Mouse (Mus musculus) kidney, postnatal 10 days (tissue): Measurements from ENCODE around the gene C3.

Experiments
- DNase-seq: peaks from one replicate; pipeline ENCODE4 v3.0.0; 2021; ENCODE audit warnings: mixed read lengths

The C3 gene

DNA sequence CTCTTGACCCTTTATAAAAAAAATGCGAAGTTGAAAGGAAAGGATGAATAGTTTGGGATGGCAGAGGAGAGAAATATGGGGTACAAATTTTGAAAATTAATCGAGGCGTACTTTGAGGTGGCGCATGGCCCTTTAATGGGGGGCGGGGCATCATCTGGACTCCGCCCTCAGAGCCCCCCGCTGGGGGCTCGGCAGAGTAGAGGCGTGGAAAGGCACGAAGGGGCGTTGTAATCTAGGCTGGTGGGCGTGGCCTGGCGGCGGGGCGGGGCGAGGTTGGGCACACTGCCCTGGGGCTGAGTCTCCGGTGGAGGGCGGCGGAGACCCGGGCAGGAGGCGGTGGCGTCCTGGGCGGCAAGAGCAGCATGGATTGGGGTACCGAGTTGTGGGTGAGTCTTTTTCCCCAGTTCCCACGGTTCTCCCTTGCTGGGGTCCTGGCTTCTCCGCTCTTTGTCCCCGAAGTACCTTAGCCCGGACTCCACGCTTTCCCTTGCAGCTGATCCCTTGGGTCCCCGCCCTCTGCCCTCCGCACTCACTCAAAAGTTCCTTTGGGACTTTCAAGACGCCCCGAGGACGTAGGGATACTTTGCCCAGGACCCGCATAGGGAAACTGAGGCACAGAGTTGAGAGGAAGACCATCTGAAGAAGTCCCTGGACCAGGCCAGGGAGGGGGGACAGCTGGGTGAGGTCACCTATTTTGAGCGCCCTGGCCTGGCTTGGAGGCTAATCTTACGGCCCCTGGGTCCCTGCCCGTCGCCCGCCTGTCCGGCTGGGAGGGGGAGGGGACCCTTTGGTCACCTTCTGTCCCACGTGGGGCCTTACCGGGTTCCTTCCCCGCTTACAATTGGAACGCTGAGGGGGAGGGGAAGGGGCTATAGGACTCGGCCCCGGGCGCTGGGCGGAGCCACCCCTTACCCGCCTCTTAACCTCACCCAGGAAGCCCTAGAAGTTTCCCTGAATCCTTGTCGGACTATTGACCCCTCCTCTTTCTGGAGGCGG lies 21.5 kb upstream of the C3 start, which contains the start of gene Trip10:
TSS of gene Trip10 (plus strand) at position 270 of the 996 bp plus-strand sequence.
- peak; percentile 99 for DNase-seq

DNA sequence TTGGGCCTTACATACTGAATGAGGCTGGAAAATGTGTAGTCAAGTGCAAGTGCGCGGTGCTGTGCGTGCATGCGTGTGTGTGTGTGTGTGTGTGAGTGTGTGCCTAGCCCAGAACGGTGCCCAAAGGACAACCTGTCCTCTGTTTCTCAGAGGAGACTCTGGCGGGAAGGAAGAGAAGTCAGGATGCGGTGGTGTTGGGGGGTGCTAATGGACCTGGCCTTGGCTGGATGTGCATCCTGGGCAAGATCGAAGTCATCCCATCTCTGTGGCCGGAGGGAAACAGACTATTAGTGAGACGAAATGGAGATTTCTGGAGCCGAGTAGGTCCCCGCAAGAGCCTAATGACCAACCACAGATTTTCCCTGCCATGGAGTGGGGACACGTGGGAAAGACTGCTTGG lies 20.8 kb upstream of the C3 start:
- DNase-seq, result peak; percentile 47

DNA sequence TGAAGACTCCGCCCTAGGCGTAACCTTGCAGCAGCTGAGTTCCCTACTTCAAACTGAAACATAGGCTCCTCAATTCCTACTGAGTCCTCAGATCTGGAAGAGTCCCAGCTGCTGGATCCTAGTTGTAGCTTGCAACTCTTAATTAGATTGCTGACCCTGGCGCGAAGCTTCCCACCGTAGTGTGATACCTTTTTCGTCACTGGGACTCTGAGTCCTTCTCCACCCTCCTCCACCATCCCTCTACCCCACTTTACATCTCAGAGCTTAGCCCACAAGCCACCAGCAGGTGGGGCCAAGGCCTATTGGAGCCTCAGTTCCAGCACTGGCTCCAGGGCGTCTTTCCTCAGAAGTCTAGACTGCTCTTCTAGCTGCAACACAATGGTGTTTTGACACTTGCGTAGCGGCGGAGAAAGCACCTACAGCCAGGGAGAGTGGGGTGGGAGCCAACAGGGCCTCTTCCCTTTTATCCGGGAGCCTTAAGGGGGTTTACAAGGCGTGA lies 20.3 kb upstream of the C3 start, which contains the start of gene Gpr108:
TSS of gene Gpr108 (minus strand) at position 246 of the 499 bp plus-strand sequence.
- DNase-seq, result peak; percentile 93

DNA sequence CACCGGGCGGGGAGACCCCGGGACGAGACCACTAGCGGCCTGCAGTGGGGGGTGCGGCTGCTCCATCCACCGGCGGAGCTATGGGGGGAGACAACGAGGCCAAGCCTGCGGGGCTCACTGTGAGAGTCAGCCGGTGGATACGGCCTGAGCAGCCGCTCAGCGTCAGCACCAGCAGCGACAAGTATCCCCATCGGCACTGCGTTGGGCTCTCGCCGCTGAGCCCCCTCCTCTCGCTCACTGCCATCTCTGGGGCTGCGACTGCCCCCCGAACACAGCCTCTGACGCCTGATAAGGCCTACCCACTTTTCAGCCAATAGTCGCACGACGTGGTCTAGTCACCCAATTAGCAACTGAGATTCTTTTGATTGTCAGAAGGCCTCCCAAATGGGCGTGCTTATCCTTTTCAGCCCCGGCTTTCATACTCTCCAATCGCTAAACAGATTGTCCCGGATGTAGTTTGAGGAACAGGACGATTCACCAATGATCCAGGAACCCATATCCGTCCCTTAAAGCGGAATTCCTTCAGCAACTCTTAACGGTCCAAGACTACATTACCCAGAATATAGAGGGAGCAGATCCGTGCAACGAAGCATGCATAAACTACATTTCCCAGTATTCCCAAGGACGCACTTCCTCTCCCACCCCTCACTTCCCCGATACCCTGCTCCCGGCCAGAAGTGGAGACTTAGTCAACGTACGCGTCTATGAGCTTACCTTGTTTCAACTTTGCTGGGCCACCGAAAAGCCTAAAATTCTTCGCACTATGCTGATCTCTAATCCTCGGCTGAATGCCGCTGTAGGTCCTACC lies 19.7 kb upstream of the C3 start:
- peak; percentile 92 for DNase-seq

DNA sequence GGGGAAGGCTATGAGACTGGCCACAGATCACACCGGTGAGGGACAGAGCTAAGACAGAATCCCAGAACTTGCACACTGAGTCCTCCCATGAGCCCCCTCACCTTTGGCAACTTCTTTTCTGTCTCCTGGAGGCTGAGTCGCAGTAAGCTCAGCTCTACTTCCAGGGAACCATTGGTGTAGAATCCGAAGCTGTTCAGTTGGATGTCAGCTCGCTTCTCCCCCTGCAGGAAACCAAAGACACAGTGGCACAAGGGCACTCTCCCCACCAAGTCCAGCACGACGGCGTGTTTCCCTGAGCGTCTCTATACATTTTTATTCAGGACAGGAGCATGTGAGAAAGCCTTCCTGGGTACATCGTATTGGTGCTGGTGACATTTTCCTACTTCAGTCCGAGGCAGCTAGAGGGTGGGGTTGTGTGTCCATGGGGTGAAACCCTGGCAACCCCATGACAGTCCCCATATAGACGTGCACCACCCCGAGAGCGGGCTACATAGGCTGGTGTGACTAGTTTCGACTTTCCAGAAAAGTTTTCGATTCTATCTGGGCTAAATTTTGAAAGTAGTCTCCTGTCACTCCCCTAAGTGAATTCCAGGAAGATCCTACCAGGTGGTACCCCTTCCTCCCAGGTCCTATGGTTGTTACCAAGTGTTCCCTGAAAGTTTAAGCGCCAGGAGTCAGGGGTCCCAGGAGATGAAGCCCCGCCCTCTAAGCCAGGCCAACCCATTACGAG lies 18.9 kb upstream of the C3 start:
- DNase-seq, result peak; percentile 38

DNA sequence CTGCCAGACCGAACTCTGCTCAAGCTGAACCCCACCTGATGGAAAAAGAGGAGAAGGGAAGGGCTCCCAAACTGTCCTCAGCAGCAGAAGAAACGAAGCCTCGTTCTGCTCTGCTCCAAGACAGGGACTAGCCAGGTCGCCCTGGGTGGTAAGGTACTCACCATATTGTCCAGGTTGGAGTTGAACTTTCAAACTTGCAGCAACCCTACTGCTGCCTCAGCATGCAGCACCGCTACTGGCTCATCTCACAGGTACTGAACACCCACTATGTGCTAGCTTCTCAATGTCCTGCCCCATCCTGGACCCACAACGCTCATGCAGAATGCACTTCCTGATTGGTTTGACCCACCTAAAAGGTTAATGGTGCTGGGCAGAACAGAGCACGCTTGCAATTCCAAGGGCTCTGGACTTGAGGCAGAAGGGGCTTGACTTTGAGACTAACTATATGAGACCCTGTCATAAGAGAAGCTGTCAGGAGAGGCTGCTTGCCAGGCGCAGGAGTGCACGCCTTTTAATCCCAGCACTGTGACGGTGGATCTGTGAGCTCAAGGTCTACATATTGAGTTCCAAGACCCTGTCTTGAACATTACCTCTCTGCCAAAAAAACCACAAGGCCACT lies 17.5 kb upstream of the C3 start:
- no peak for DNase-seq

DNA sequence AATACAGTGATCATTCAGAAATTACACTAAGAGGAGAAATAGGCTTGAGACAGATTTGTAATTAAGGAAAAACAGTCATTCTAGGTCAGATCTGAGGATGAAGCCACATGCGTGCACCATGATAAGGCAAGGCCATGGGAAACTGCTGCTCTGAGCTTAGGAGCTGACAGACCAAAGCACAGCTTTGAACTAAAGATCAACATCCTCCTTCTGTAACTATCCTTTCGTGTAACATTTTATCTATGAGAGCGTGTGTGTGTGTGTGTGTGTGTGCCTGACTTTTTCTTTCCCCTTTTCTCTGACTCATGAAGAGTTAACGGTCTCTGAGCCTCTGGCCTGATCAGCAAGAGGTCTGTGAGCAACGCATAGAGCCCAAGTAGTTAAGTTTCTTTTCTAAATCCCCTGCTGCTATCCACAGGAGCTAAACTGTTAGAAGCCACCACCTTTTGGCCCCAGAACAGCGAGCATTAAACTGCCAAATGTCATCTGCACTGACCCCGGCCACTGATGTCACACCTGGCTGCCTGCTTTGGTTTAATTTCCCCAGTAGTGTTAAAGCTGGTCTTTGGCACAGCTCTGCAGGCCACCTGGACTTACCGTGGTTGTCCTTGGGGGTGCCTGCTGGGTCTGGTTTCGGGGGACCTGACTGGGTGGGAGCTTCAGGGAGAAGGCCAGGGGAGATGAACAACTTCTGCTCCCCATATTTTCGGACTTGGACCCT lies 15.9 kb upstream of the C3 start:
- peak; percentile 5 for DNase-seq

DNA sequence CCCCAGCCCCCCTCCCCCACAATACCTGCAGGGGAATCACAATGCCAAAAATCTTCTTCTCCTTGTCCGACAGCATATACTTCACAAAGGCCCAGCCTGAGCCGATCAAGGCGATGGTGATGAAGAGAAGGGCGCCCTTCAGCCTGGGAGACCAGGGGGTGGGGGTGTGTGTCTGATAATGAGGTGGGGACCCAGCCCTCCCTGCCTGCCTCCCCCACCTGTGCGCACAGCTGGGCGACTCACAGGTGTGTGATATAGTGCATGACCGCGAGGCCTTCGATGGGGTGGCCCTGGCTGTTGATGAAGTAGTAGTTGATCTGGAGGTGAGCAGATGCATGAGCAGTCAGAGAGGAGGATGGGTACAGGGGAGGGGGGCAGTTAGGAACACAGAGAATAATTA lies 9.2 kb upstream of the C3 start:
- DNase-seq, result no peak

DNA sequence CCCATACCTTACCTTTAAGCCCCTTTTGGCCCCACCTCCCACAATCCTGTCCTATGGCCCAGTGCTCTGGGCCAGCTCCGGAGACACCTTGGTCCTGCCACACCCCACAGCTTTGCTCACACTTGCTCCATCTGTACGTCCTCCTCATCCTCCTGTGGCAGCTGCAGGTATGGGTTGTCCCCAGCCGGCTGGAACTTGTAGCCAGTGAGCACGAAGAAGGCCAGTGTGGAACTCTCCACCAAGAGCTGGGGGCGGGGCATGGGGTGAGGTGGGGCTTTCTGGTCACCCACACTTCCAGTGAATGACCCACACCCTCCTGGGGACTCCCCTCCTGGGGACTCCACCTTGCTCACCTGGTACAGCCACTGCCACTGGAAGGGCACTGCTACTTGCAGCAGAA lies 7.9 kb upstream of the C3 start:
- DNase-seq, result no peak

DNA sequence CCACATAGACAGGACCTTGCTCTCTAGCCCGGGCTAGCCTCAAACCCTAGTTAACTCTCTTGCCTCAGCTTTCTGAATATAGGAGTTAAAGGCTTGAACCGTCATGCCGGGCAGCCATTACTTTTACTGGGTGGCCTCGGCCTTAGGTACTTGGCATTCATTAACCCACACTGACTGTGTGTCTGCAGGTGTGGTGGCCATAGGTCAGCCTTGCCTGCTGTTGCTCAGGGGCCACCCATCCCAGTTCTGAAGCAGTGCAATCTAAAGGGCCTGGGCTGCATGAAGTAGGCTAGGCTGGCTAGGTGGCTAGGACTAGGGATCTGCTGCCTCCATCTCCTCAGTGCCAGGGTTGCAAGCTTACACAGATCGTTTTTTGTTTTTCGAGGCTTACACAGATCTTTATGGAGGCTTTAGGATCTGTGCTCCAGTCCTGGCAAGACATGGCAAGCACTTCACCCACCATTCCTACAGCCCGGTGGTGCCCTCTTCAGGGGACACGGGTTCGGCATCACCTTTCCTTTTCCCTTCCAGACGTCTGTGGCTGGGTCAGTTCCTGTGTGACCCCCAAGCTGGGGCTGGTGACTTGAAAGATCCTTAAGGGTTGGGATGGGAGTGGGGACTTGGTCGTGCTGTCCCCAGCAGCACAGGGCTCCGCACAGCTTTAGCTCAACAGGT lies 6.5 kb upstream of the C3 start:
- peak; percentile 45 for DNase-seq

DNA sequence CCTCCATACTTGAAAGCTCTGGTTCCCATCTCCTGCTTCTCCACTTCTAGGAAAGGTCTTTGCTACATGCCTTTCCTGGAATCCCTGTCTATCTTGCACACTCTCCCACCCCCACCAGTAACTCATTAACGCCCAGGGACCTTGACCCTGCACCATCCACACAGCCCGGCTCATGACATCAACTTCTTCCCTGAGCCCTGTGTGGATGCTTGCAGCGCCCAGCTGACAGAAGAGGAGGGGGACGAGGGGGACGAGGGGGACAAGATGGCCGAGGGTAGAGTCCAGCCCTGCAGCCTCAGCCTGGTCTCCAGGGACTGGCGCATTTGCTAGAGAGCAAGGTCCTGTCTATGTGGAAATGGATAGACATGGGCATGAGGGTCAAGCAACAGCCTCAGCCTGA lies 5.1 kb upstream of the C3 start:
- DNase-seq, result peak; percentile 82

DNA sequence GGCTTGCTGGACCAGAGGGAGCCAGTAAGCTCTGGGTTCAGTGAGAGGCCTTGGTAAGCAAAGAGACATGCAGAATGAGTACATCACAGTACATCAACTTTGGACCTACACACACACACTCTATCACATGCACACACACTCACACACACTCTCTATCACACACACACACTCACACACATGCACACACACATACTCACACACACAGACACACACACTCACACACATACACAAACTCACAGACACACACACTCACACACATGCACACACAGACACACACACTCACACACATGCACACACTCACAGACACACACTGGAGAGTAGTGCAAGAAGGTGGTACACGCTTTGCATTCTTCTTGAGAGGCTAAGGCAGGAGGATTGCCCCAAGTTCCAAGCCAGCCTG lies 4.3 kb upstream of the C3 start:
- no peak for DNase-seq

DNA sequence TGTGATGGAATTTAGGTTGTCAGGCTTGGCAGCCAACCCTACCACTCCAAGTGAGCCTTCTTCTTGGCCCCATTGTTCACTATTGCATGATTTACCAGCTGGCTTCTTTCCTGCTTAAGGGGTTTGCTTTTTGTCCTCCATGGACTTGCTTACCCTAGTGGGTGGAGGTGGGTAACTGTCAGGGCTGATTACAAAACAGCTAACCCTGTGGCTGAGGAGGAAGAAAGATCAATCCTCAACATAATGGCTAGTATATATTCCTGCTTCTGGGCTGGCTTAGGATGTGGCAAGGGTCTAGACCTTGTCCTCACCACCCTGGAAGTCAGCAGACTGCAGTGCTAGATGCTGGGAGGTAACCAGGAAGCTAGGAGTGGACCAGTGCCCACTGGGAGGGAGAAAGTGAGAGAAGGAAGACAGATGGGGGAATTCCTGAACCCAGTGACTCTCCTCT lies 3.4 kb upstream of the C3 start:
- DNase-seq, result no peak

DNA sequence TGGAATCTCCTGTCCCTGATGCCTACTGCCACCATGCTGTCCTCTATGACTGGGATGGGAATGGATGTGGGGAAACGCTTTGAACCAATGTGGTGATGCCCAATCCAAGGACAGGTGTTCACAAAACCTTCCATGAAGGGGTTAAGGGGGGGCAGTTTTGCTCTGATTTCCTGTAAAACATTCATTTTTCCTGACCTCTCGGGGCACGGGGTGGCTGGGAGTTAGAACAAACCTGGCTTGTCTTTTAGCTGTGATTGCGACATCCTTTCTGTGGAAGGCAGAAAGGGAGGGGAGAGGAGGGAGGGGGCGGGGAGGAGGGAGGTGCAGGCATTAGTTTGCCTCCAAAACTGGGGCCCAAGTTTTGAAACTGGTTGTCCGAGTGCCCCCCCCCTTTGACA lies 2.8 kb upstream of the C3 start:
- DNase-seq, result no peak

DNA sequence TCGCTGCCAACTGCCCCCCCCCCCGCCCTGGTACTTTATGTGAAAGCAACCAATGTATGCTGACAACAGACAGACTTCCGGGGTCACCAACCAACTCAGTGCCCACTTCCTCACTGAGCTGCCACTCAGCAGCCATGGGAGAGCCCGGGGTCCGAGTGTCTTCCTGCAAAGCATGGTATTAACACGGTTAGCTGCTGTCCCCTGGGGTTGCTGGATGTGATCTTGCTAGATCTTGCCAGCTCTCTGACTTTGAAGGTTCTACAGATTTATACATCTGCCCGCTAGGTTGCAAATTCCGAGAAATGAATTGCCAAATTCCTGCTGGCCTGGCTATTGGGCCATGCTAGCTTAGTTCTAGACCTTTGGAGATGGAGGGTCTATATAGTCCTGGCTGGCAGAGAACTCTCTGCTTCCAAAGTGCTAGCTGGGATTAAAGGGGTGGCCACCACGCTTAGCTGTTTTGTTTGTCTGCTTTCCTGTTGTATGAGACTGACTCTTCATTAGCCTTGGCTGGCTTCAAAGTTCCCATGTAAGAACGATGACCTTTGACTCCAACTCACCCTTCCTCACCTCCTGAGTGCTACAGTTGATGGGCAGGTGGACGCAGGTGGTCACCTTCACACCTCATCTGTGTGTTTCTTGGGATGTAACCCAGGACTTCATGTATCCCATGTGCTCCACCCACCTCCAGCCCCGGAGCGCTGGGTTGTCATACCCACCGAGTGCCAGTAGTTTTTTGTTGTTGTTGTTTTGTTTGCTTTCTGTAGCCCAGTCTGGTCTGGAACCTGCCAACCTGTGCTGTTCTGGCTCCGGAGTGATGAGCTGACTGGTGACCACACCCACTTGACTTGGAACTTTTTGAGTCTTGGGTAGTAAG lies 2.2 kb upstream of the C3 start:
- DNase-seq, result no peak

DNA sequence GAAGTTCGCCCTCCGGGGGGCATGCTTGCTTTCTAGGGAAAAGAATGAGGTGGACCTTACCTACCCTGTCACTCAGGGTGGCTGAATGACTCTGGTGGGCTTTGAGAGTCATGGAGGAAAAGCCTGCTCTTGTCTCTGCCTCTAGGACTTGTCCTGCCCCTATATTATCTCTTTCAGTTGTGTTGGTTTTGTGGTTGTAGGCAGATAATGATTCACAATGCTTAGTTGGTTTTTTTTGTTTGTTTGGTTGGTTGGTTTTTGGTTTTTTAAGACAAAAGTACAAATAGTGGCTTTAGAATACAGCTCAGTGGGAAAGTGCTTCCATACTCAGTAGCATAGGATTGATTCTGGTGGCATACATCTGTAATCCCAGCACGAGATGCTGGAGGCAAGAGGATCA lies 937 bp upstream of the C3 start:
- no peak for DNase-seq

DNA sequence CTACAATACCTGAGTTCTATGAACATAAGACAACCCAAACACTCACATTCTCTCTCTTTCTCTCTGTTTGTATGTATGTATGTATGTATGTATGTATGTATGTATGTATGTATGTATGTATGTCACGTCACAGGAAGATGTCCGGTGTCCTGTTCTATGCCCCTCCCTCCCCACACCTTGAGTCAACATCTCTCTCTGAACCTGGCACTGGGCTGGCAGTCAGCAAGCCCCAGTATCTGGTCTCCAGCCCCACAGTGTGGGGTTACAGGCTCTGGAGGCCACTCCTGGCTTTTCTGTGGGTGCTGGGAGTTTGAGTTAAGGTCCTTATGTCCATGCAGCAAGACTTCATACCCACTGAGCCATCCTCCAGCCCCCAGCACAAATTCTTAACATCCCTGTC lies 468 bp downstream of the C3 start:
- DNase-seq, result no peak

DNA sequence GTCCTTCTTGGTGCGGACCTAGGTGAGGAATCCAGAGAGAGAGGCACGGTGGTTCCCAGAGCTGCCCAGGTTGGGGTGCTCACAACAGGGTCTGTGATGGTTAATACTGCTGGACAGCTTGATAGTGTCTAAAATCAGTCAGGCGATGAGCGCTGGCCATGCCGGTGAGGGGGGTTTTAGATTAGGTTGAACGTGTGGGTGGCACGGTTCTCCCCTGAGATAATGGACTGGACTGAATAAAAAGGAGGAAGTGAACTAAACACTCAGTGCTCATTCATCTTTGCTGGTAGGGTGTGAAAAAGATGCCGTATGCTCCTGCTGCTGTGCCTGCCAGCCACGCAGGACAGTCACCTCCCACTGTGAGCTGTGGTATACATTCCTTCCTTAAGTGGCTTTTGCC lies 4.6 kb downstream of the C3 start:
- DNase-seq, result peak; percentile 3

DNA sequence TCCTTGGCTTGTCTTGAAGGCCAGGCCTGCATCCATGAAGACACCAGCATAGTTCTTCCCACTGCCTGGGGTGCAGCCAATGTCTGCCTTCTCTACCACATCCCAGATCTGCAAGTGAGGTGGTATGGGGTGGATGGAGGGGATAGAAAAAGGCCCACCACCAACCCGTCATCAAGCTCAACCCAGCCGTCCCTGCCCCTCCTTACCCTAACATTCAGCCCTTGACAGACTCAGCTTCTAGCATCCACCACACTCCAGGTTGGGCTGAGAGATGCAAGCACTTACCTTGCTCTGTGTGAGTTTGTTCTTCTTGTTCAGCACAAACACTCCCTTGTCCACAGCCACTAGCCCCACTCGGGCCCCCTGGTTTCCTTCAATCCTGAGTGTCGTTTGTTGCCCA lies 6.0 kb downstream of the C3 start:
- DNase-seq, result peak; percentile 2

DNA sequence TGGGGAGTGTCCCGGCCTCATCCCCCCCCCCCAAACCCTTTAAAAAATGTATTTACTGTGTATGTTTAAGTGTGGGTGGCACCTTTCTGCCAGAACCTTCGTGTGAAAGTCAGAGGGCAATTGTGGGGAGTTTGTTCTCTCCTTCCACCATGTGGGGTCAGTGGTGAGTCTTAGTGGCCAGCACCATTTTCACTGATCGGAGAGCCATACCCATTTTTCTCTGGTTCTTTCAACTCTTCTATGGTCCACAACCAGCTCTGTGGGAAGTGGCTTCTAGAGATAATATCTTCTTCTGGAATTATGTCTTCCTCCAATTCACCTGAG lies 8.1 kb downstream of the C3 start:
- DNase-seq, result peak; percentile 64
